Mouse (Mus musculus) ES-E14 (cell line): ENCODE results near the gene Gm20671.

Experiments
- CHD2 ChIP-seq: IDR thresholded peaks from 2 replicates; pipeline ENCODE4 v1.6.1; 2014; ENCODE audit warnings: mild to moderate bottlenecking, low read depth, low read length, inconsistent platforms
- HCFC1 ChIP-seq: IDR thresholded peaks from 2 replicates; pipeline ENCODE4 v1.6.1; 2012; ENCODE audit warnings: low read length, inconsistent platforms, borderline replicate concordance; ENCODE audit not compliant: insufficient read depth
- ZC3H11A ChIP-seq: IDR thresholded peaks from 2 replicates; pipeline ENCODE4 v1.6.1; 2012; ENCODE audit warnings: low read depth, mild to moderate bottlenecking, inconsistent platforms, low read length, borderline replicate concordance
- ZNF384 ChIP-seq: IDR thresholded peaks from 2 replicates; pipeline ENCODE4 v1.6.1; 2012; ENCODE audit warnings: low read depth, low read length, inconsistent platforms

GRCm38 (mm10) chr5:32836976-32837375 is 10.1 kb upstream of the Gm20671 start:
- TF ChIP-seq ZNF384 (no peak), CHD2 (no peak), ZC3H11A (no peak), HCFC1 (no peak)
